Mouse (Mus musculus): Measurements from ENCODE around the gene Slc35a3. TPM values are rescaled to one million over a fixed set of nuclear protein-coding genes. Genes with fewer than 3 reads are reported as not detected.

Gene Slc35a3
- polyA plus RNA-seq, 1 experiment from 2014 or later, result 7.9 TPM

- no peaks in the 10 kb centered on the region for H3K27me3 ChIP-seq
- H3K4me1 ChIP-seq (replicated peaks), result peaks cover 5% of the 10 kb centered on the region
- 70% methylated on average over 10 of the region's 10 CpGs for WGBS
- H3K27ac ChIP-seq, result no peak overlapping the region
- H3K9me3 ChIP-seq (replicated peaks), result no peaks in the 10 kb centered on the region
- H3K4me3 ChIP-seq, result no peak overlapping the region
- H3K36me3 ChIP-seq, result no peaks in the 10 kb centered on the region
- ATAC-seq (replicated peaks; ENCODE audit: insufficient number of reproducible peaks, insufficient read depth, low FRiP score, low read depth), result no peak
- H3K9ac ChIP-seq, result no peak overlapping the region
- no peak overlapping the region for H3K4me2 ChIP-seq
These were observed 11.2 kb upstream of the Slc35a3 start for GRCm38 (mm10) chr3:116723496-116724481.

GRCm38 (mm10) chr3:116722980-116723379 lies 10.3 kb upstream of the Slc35a3 start:
- H3K9me3 ChIP-seq (replicated peaks), result no peaks in the 10 kb centered on the region
- ATAC-seq (replicated peaks; ENCODE audit: insufficient number of reproducible peaks, insufficient read depth, low FRiP score, low read depth), result no peak

GRCm38 (mm10) chr3:116718951-116719350 lies 6.3 kb upstream of the Slc35a3 start:
- no peaks in the 10 kb centered on the region for H3K36me3 ChIP-seq
- H3K27me3 ChIP-seq, result no peaks in the 10 kb centered on the region
- no peak overlapping the region for H3K27ac ChIP-seq
- no peaks in the 10 kb centered on the region for H3K9me3 ChIP-seq (replicated peaks)
- H3K4me3 ChIP-seq, result no peak overlapping the region
- ATAC-seq (replicated peaks; ENCODE audit: insufficient number of reproducible peaks, insufficient read depth, low FRiP score, low read depth), result no peak
- no peak overlapping the region for H3K4me2 ChIP-seq
- H3K9ac ChIP-seq, result no peak overlapping the region
- WGBS, result 49% methylated on average over 3 of the region's 3 CpGs
- no peaks in the 10 kb centered on the region for H3K4me1 ChIP-seq (replicated peaks)

More at GRCm38 (mm10) chr3:116722980-116723379, 10.3 kb upstream of the Slc35a3 start:
- Histone ChIP-seq H3K27ac (no peak overlapping the region), H3K27me3 (no peaks in the 10 kb centered on the region), H3K9ac (no peak overlapping the region), H3K4me2 (no peak overlapping the region), H3K4me3 (no peak overlapping the region), H3K36me3 (no peaks in the 10 kb centered on the region), H3K4me1 (replicated peaks) (peaks cover 5% of the 10 kb centered on the region)
- 69% methylated on average over 4 of the region's 4 CpGs for WGBS

- Histone ChIP-seq H3K4me1 (replicated peaks) (peaks cover 20% of the 10 kb centered on the region), H3K9ac (peak overlapping the region; percentile 90), H3K4me3 (peak overlapping the region; percentile 83), H3K4me2 (peak overlapping the region; percentile 84), H3K9me3 (replicated peaks) (no peaks in the 10 kb centered on the region), H3K27ac (no peak overlapping the region), H3K27me3 (no peaks in the 10 kb centered on the region), H3K36me3 (no peaks in the 10 kb centered on the region)
- ATAC-seq (replicated peaks; ENCODE audit: insufficient number of reproducible peaks, insufficient read depth, low FRiP score, low read depth), result no peak
- 31% methylated on average over 5 of the region's 5 CpGs for WGBS
These were observed 400 bp upstream of the Slc35a3 start for GRCm38 (mm10) chr3:116713031-116713430.

GRCm38 (mm10) chr3:116711624-116712435 lies 801 bp downstream of the Slc35a3 start:
- Histone ChIP-seq H3K36me3 (no peaks in the 10 kb centered on the region), H3K9ac (peak overlapping the region; percentile 90), H3K4me3 (peak overlapping the region; percentile 83), H3K27ac (peak overlapping the region; percentile 79), H3K27me3 (no peaks in the 10 kb centered on the region), H3K4me2 (peak overlapping the region; percentile 84), H3K9me3 (replicated peaks) (no peaks in the 10 kb centered on the region), H3K4me1 (replicated peaks) (peaks cover 20% of the 10 kb centered on the region)
- under 1% methylated on average over 85 of the region's 85 CpGs for WGBS
- peak; percentile 89 for ATAC-seq (replicated peaks; ENCODE audit: insufficient number of reproducible peaks, insufficient read depth, low FRiP score, low read depth)

- no peak for ATAC-seq (replicated peaks; ENCODE audit: insufficient number of reproducible peaks, insufficient read depth, low FRiP score, low read depth)
- no peak overlapping the region for H3K27ac ChIP-seq
- H3K4me3 ChIP-seq, result peak overlapping the region; percentile 83
- 0 out of 2 replicates have a peak overlapping the region, but pooled peaks have one; percentile 31 for H3K9ac ChIP-seq
- WGBS, result 28% methylated on average over 9 of the region's 9 CpGs
- H3K4me1 ChIP-seq (replicated peaks), result peaks cover 20% of the 10 kb centered on the region
- H3K27me3 ChIP-seq, result no peaks in the 10 kb centered on the region
- H3K36me3 ChIP-seq, result no peaks in the 10 kb centered on the region
- H3K9me3 ChIP-seq (replicated peaks), result no peaks in the 10 kb centered on the region
- peak overlapping the region; percentile 84 for H3K4me2 ChIP-seq
These were observed 1.7 kb downstream of the Slc35a3 start for GRCm38 (mm10) chr3:116710941-116711340.

- Histone ChIP-seq H3K27ac (no peak overlapping the region), H3K9me3 (replicated peaks) (no peaks in the 10 kb centered on the region), H3K27me3 (no peaks in the 10 kb centered on the region), H3K9ac (no peak overlapping the region), H3K4me3 (no peak overlapping the region), H3K4me2 (no peak overlapping the region), H3K4me1 (replicated peaks) (peaks cover 8% of the 10 kb centered on the region), H3K36me3 (no peaks in the 10 kb centered on the region)
- 88% methylated on average over 1 of the region's 1 CpGs for WGBS
- ATAC-seq (replicated peaks; ENCODE audit: insufficient number of reproducible peaks, insufficient read depth, low FRiP score, low read depth), result no peak
These were observed 6.9 kb downstream of the Slc35a3 start for GRCm38 (mm10) chr3:116705637-116706204.

- H3K36me3 ChIP-seq, result no peaks in the 10 kb centered on the region
- peaks cover 4% of the 10 kb centered on the region for H3K4me1 ChIP-seq (replicated peaks)
- ATAC-seq (replicated peaks; ENCODE audit: insufficient number of reproducible peaks, insufficient read depth, low FRiP score, low read depth), result no peak
- no peak overlapping the region for H3K4me3 ChIP-seq
- H3K9me3 ChIP-seq (replicated peaks), result no peaks in the 10 kb centered on the region
- no peak overlapping the region for H3K27ac ChIP-seq
- no peak overlapping the region for H3K9ac ChIP-seq
- WGBS, result 85% methylated on average over 5 of the region's 5 CpGs
- no peak overlapping the region for H3K4me2 ChIP-seq
- H3K27me3 ChIP-seq, result no peaks in the 10 kb centered on the region
These were observed 8.8 kb downstream of the Slc35a3 start for GRCm38 (mm10) chr3:116703835-116704234.

GRCm38 (mm10) chr3:116702647-116703272 lies 9.9 kb downstream of the Slc35a3 start:
- H3K36me3 ChIP-seq, result no peaks in the 10 kb centered on the region
- no peak for ATAC-seq (replicated peaks; ENCODE audit: insufficient number of reproducible peaks, insufficient read depth, low FRiP score, low read depth)
- H3K9me3 ChIP-seq (replicated peaks), result no peaks in the 10 kb centered on the region
- 77% methylated on average over 1 of the region's 1 CpGs for WGBS
- H3K4me3 ChIP-seq, result no peak overlapping the region
- no peak overlapping the region for H3K9ac ChIP-seq
- H3K4me2 ChIP-seq, result no peak overlapping the region
- H3K4me1 ChIP-seq (replicated peaks), result peaks cover 4% of the 10 kb centered on the region
- H3K27ac ChIP-seq, result no peak overlapping the region
- H3K27me3 ChIP-seq, result no peaks in the 10 kb centered on the region

GRCm38 (mm10) chr3:116701601-116702000 lies 11.0 kb downstream of the Slc35a3 start:
- no peaks in the 10 kb centered on the region for H3K36me3 ChIP-seq
- WGBS, result 89% methylated on average over 4 of the region's 4 CpGs
- no peak for ATAC-seq (replicated peaks; ENCODE audit: insufficient number of reproducible peaks, insufficient read depth, low FRiP score, low read depth)

More at GRCm38 (mm10) chr3:116701601-116702000, 11.0 kb downstream of the Slc35a3 start:
- H3K9ac ChIP-seq, result no peak overlapping the region
- H3K4me1 ChIP-seq (replicated peaks), result peaks cover 4% of the 10 kb centered on the region
- H3K27ac ChIP-seq, result no peak overlapping the region
- H3K4me2 ChIP-seq, result no peak overlapping the region
- H3K27me3 ChIP-seq, result no peaks in the 10 kb centered on the region
- H3K4me3 ChIP-seq, result no peak overlapping the region
- H3K9me3 ChIP-seq (replicated peaks), result no peaks in the 10 kb centered on the region
